Mouse (Mus musculus) frontal cortex, adult 2 months (tissue): ENCODE data around the gene Dnajc17. TPM values are rescaled to one million over a fixed set of nuclear protein-coding genes. Genes with fewer than 3 reads are reported as not detected.
A peak's percentile ranks its signal among the peaks of the same experiment; 100 is the strongest.

Experiments
- DNase-seq, 2 experiments: peaks; one replicate each; pipeline ENCODE4 v3.0.0; 2022; ENCODE audit warnings: low spot score in 1 of 2; ENCODE audit errors: extremely low spot score in 1 of 2
- polyA plus RNA-seq: library from polyadenylated mRNA; depleted of rRNA; stranded (reverse); fragments of >200 nt; gene quantifications from 2 replicates; pipeline ENCODE4 v1.2.3, GENCODE M21; 2012; rRNA removed

Gene Dnajc17
- polyA plus RNA-seq, result 35.4 and 40.1 TPM in 2 replicates

DNA sequence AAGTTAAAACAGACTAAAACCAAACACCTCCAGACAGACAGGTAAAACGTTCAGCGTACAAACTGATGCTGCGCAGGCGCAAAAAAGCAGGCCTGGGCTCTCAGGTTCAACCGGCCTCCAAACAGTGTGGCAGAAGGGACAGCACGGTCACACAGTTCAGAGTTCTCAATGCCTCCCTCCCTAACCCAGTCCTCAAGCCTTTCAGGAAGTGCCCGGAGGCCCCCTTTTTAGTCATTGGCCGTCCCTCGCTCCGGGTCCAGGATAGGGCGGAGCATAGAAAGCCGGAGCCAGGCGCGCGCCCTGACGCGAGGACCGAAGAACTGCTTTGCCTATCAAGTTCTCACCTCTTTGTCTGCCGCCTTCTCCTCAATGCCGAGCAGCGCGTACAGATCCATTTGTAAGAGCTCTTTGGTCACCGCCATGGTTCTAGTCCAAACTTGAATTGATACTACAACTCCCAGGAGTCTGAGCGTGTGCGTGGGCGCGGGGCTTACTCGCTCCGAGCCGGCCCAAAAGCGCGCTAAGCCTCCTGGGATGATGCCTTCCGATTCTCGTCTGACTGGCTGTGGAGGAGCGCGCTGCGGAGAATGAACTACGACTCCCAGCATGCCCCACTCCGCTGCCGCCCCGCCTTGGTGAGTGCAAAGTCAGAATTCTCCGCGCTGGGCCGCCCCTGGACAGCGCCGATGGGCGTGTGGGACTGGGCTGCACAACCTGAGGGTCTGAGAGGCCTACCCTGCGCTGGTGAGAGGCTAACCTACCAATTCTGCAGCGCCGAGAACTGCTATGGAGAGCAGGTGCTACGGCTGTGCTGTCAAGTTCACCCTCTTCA lies at the start of gene Dnajc17, which contains the start of gene Zfyve19:
Gene Dnajc17, minus strand, starts transcription at position 452 of the 832 bp plus-strand sequence.
Gene Zfyve19, plus strand, starts transcription at position 274 of the 832 bp plus-strand sequence.
- DNase-seq, result peak; percentile 96 to 98

DNA sequence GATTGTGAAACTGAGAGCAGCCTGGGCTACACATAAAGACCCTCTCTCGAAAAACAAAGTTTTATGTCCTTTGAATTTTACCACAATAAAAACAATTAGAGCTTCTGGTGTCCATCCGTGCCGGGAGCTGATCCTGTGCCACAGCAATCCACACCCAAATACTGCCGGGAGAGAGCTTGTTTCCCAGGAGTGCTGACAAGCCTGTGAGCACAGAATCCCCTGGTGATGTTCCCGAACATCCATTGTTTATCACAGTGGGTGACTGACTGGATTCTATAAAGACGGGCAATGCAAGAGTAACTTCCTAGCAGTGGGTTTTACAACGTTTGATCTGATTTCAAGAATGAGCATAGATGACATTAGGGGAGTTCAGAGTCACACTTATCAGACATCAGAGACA lies 46.4 kb upstream of the Dnajc17 start:
- no peak for DNase-seq

DNA sequence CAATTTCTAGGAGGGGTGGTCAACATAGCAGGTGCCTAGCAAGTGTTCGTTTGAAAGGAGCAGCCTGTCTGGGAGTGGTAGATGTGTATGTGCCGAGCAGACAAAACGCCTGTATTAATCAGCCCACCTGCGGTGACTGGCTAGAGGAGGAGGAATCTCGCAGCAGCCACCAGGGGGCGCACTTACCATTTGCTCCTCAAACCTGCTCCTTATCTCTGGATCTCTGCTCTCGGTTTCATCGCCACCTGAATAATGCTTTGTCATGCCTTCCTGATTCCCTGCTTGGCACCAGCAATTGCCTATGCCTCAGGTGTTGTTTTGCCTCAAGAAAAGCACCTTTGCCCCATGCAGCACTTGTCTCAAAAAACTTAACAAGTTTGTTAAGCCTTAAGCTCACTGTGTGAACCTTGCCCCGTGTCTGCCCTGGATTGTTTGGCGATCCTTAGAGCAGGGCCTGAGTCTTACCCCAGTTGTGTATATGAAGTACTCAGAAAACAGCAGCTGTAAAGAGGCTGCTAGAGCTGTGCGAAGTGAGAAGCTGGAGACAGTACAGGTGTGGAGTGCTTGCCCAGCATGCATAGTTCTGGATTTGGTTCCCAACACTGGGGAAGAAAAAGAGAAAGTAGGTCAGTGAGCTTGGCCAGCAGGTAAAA lies 42.4 kb upstream of the Dnajc17 start:
- peak in 1 of 2 experiments; percentile 90 for DNase-seq

DNA sequence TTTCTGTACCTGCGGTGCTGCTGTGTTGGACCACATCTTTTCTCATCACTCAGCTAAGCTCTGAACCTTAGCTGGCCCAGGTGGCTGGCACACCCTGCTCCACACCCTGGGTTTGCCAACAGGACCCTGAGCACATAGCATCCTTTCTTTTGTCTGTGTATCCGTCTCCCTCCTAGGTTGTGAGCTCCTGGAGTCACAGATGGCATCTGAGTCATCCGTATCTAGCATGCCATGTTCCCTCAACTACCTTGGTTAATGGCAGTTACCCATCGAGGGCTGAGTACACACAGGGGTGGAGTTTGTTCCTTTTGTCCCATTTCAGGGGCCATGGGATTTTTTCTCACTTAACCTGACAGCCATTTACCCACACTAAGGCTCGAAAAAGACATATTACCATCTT lies 41.8 kb upstream of the Dnajc17 start:
- no peak for DNase-seq

DNA sequence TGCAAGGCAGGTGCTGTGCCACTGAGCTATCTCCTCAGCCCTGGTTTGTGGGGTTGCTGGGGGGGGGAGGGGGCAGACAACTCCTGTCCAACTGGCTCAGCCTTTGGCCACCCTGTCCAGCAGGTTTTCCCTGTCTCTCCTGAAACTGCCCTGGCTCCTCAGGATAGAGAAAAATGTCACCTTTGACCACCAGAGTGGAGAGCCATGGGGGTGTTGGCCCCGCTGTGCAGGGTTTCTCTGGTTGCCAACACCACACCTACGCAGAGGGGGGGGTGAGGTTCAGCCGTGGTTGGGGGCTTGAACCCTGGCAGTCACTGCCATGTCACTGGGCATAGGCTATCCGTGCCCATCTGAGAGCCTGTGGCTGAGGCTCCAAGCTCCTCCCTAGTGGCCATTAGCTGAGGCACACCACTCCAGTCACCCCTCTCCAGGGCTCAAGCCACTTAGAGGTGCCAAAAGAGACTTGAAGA lies 41.0 kb upstream of the Dnajc17 start:
- no peak for DNase-seq

DNA sequence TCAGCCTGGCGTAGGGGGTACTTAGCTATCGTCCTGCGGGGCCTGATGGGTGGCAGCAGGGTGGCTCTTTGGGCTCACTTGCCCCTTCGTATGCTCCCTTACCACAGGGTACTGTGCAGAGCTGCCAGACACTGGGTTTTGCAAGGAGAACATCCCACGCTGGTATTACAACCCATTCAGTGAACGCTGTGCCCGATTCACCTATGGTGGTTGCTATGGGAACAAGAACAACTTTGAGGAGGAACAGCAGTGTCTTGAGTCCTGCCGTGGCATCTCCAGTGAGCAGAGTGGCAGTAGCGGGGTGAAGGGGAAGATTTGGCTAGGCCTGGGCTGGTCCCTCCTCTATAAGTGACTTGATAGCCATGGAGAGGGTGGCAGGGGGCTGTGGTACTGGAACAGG lies 39.3 kb upstream of the Dnajc17 start:
- peak in 1 of 2 experiments; percentile 35 for DNase-seq

DNA sequence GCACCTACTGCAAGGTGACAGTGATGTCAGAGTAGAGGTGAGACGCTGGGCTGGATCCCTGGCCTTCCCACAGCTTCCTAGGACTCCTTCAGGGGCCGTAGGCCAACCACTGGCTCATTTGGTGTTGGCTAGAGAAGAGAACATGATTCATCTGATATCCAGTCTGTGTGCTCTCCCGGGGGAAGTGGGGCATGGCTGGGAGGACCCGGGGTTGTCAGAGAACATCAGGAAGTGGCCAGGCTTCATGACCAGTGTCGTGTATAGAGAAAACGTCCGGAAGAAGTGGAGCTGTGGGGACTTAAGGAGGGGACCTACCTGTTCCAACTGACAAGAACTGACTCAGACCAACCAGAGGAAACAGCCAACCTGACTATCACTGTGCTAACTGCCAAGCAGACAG lies 36.7 kb upstream of the Dnajc17 start:
- no peak for DNase-seq

DNA sequence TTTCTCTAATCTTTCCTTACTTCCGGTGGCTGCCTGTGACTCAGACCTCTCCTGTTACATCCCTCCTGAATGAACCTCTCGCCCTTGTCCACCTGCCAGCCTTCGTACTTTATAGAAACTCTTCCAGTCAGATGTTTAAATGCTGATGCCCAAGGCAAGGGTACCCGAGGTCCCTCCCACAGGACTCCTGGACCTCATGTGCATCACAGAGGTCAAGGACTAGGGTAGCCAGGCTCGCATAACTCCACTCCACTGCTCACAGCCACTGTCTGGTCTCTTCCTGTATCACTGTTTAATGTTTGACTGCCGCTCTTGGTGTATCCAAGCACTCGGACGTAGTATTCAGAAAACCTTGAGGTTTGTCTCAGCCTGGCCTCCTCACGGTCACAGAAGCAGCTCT lies 34.0 kb upstream of the Dnajc17 start:
- DNase-seq, result no peak

DNA sequence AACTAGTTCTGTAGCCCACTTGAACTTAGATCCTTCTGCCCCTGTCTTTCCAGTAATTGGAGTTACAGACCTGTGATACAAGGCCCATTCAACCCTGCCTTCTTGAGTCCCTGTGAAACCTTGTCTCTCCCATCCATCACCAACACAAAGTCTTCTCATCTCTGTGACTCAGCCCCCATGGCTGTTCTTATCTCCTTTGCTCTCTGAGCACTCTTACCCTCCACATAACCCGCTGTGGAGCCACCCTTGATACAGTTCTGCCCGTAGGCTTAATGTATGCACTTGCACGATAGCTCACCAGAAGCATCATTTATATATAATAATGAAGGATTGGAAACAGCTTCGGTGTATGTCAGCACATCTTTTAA lies 32.2 kb upstream of the Dnajc17 start:
- no peak for DNase-seq

DNA sequence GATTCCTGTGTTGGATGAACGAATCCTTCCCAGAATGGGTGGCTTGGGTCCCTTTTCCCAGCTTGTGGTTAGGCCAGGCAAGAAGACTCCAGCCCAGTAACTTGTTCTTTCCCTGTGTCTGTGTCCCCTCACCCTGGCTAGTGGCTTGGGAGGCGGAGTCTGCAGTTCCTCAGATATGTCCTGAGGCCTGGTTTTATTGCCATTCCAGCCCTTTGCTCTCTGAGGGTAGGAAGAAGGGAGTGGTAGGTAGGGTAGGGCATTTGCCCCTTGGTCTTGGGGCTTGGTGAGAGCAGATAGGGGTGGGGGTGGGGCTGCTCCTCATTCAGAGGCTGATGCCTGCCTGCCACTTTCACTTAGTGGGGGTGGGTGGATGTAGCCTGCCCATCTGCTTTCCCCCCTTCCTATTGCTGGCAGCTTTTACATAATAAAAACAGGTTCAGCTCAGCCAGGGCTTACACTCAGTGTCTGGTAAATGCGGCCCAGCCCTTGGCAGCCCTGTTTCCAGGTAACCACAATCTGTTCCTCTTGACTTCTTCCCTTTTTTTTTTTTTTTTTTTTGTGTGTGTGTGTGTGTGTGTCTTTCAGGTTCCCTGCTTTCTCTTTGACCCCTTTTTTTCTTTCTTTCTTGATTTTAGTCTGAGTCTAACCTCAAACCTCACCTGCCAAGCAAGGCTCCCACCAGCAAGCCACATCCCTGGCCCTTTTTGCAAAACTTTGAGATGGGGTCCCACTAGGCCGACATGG lies 31.7 kb upstream of the Dnajc17 start:
- no peak for DNase-seq

DNA sequence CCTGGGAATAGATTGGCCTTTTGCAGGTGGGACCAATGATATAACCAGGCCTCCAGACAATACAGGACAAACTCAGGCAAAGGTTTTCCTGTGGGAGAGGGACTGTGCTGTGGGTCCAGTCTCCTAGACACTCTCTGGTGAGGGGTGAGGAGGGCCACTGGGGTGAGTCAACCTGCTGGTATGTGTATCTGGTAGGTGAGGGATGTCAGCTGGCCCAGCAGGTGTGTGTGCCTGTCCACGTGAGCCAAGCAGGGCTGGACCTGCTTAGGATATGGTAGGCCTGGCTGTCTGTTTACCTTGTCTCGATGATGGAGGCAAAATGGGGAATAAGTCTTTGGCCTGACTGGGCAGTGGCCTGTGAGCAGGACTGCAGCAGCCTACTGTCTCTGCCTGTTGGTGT lies 30.1 kb upstream of the Dnajc17 start:
- DNase-seq, result no peak

DNA sequence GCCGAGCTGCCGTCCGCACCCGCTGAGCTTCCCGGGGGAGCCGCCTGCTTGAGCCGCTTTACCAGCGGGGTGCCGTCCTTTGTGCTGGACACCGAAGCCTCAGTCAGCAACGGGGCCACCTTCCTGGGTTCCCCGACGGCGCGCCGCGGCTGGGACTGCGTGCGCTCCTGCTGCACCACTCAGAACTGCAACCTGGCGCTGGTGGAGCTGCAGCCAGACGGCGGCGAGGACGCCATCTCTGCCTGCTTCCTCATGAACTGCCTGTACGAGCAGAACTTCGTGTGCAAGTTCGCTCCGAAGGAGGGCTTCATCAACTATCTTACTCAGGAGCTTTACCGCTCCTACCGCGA lies 29.3 kb upstream of the Dnajc17 start:
- DNase-seq, result no peak

DNA sequence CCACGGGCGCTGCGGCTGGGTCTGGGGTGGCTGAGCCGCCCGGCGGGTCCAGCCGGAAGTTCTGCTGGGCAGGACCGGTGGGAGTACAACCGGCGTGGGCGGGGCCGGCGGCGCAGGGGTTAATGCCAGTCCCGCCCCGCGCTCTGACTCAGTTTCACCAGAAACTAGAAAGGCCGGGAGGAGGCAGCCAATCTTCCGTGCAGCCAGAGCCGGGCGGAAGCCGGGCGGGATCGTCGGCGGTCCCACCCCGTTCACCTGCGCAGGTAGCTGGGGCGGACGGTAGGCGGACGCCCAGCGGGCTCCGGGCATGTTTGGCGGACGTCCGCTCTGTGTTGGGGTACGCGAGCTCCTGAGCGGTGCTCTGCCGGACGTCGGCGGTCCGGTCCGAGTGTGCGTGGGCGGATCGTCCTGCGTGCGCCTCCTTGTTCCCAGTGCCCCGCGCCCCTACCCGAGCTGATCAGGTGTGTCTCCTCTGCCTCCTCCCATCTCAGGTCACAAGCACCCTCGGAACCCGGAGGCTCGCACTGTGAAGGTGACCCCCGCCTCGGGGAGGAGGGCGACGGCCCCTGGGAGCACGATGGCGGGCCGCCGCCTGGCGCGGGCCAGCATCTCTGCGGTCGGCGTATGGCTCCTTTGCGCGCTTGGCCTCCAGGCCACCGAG lies 28.7 kb upstream of the Dnajc17 start, which contains the start of gene Spint1:
Gene Spint1, plus strand, starts transcription at position 153 of the 661 bp plus-strand sequence.
- DNase-seq, result no peak

DNA sequence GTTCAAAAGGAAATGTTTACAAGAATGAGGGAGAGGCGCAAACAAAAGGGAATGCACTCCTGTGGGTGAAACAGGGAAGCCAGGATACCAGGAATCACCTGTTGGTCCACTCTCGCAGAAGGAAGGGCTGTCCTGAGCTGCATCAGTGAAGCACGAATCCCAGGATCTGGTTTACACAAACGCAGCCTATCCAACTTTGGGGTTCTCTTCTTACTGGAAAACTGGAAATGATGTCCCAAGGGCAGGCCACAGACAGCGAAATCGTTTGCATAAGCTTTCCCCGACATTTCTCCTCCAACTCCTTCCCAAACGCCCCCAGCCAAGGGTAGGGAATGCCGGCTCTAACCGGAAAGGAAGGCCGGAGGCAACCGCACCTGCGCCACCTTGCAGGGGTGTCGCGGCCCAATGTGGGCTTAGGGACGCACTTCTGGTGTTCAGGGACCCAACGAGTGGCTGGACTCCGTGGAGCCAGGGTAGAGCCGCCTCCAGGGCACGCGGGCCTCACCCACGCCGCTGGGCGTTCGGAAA lies 28.2 kb upstream of the Dnajc17 start:
- no peak for DNase-seq

DNA sequence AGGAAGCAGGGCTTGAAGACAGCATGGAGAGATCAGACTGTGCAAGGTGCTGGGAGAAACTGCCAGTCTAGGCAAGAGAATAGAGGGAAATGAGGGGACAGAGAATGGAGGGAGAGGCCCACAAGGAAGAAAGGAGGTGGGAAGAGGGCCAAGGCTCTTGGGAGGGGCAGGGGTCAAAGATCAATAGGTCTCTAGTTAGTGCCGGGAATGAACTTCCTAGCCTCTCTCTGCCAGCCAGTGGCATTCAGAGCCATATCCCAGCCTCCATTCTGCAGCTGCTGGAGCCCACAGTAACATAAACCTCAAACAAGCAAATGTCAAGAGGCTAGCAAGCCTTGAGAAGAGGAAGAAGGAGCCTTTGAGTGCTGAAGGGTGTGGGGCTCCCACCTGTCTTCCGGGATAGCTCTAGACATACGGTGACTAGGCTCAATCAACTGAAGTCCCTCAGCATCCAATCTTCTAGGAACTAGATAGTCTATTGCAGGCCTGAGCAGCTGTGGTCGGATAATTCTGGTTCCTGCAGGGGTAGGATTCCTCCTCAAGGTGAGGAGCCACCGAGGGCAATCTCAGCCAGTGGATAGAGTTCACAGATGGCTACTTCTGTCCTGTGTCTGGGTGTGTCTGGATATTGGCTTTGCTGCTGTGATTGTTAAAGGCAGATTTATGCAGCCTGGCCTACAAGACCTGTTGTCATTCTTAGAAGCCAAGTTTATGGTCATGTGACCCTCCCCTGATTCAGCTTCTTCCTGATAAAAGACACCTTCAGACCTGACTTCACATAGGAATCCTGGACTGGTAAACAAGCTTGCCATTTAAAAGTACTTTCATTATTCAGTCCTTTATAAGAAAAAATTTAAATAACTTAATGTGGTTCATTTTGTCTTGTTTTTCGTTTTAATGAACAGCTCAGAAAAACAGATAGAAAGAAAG lies 21.4 kb upstream of the Dnajc17 start, which contains the start of gene Ppp1r14d:
Gene Ppp1r14d, minus strand, starts transcription at position 132 of the 930 bp plus-strand sequence.
- DNase-seq, result no peak

DNA sequence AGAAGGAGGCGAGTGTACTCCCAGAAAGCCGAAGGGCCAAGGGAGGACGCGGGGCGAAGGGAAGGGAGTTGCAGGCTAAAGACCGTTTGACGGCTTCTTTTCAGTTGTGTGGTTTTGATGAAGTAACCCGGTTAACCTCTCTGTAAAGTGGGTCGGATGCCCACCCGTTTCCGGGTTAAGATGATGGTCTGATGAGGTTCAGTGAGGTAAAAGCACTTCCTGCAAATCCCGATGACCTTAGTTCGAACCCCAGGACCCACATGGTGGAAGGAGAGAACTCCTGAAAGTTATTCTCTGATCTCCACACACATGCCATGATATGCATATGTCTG lies 547 bp upstream of the Dnajc17 start:
- DNase-seq, result no peak

DNA sequence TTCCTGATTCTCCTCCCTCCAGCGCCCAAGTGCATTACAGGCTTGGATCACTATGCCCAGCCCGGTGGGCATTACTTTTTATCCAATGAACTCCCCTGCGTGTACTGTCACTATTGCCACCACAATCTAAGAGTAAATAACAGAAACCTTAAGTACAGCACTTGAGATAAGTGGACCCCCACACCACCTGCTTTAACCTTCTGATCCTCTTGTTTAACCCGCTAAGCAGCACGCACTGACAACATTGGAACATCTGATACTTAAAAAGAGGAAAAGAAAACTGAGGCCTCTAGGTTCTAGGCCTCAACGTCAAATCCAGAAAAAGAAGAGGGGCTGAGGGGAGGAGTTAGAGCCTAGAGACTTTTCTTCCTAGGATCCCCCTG lies 643 bp downstream of the Dnajc17 start:
- DNase-seq, result peak in 1 of 2 experiments; percentile 12

DNA sequence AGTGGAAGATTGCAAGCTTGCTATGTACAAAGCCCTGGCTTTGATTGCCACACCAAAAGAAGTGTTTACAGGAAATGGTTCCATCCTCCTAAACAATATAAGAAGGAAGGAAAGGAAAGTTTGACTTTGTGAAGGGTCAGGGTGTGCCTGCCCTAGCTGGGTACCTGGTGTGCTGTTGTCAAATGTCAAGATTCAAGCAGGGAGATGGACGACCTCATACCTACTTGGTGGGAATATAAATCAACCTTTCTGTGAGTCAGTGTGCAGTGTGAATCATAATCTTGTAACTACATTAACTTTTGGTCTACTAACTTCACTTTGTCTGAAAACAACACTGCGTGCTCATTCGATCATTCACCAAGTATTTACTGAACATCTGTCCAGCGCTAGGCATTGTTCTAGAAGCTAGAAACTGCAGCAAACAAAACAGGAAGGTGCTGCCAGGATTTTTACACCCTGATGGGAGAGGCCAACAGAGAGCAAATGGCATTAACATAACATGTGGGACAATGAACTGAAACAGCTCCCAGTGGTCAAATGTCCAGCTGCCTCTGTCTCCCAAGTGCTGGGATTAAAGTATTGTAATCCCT lies 4.6 kb downstream of the Dnajc17 start:
- no peak for DNase-seq

DNA sequence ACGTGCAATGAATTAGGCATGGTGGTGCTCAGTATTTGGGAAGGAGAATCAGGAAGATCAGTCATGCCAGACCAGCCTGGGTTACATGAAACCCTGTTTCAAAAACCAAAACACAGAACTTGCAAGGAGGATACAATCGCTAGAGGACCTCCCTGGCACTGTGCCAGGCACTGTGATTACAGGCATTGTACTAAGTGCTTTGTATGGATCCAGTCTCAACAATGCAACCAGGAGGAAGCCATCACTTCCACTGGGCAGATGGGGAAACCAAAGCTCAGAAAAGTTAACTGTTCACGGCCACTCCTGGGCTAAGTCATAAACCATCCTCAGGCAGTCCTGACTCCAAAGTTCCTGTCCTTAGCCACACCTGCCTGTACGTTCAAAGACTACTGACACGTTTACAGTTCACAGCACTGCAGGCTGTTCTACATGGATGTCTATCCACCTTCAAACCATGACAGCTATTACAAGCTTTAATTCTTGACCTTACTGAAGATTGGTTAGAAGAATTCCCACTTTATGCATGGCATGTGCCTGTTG lies 5.6 kb downstream of the Dnajc17 start:
- no peak for DNase-seq
